Mouse (Mus musculus) spleen, adult 18-20 months (tissue): Measurements from ENCODE around the gene Rptor.

Experiments used
- DNase-seq, 2 experiments: peaks; one replicate each; pipeline ENCODE4 v3.0.0; 2022; ENCODE audit warnings: mixed read lengths in 2 of 2

Rptor gene

GRCm38 (mm10) chr11:119611496-119611895 lies 8.8 kb downstream of the Rptor start:
- DNase-seq = no peak

- no peak for DNase-seq
Observed at GRCm38 (mm10) chr11:119612179-119612578, 9.5 kb downstream of the Rptor start.

- no peak for DNase-seq
Observed at GRCm38 (mm10) chr11:119615087-119615486, 12.4 kb downstream of the Rptor start.

GRCm38 (mm10) chr11:119618763-119619162 lies 16.1 kb downstream of the Rptor start:
- DNase-seq = peak; percentile 7 to 54

- DNase-seq = no peak
Observed at GRCm38 (mm10) chr11:119621266-119621665, 18.6 kb downstream of the Rptor start.

GRCm38 (mm10) chr11:119623800-119624199 lies 21.1 kb downstream of the Rptor start:
- DNase-seq = no peak

GRCm38 (mm10) chr11:119624401-119624800 lies 21.7 kb downstream of the Rptor start:
- DNase-seq = no peak

- DNase-seq = no peak
Observed at GRCm38 (mm10) chr11:119624955-119625354, 22.2 kb downstream of the Rptor start.

GRCm38 (mm10) chr11:119625476-119625875 lies 22.8 kb downstream of the Rptor start:
- no peak for DNase-seq

- no peak for DNase-seq
Observed at GRCm38 (mm10) chr11:119625943-119626342, 23.2 kb downstream of the Rptor start.

- DNase-seq = no peak
Observed at GRCm38 (mm10) chr11:119627243-119627642, 24.5 kb downstream of the Rptor start.

- no peak for DNase-seq
Observed at GRCm38 (mm10) chr11:119629072-119629471, 26.4 kb downstream of the Rptor start.

GRCm38 (mm10) chr11:119630329-119630728 lies 27.6 kb downstream of the Rptor start:
- DNase-seq = no peak

GRCm38 (mm10) chr11:119631222-119631870 lies 28.6 kb downstream of the Rptor start:
- DNase-seq = no peak

- no peak for DNase-seq
Observed at GRCm38 (mm10) chr11:119636371-119636883, 33.7 kb downstream of the Rptor start.

GRCm38 (mm10) chr11:119637519-119637918 lies 34.8 kb downstream of the Rptor start:
- DNase-seq = no peak

- no peak for DNase-seq
Observed at GRCm38 (mm10) chr11:119640491-119640890, 37.8 kb downstream of the Rptor start.

- no peak for DNase-seq
Observed at GRCm38 (mm10) chr11:119641831-119642381, 39.2 kb downstream of the Rptor start.

- DNase-seq = no peak
Observed at GRCm38 (mm10) chr11:119643347-119643746, 40.6 kb downstream of the Rptor start.

- DNase-seq = no peak
Observed at GRCm38 (mm10) chr11:119644140-119644539, 41.4 kb downstream of the Rptor start.

GRCm38 (mm10) chr11:119644612-119645379 lies 42.1 kb downstream of the Rptor start:
- DNase-seq = no peak

GRCm38 (mm10) chr11:119650456-119650855 lies 47.8 kb downstream of the Rptor start:
- DNase-seq = no peak

GRCm38 (mm10) chr11:119653336-119653735 lies 50.6 kb downstream of the Rptor start:
- DNase-seq = no peak

- DNase-seq = no peak
Observed at GRCm38 (mm10) chr11:119657534-119657933, 54.8 kb downstream of the Rptor start.
